Mouse (Mus musculus): ENCODE results near the gene Gpa33.

DNA sequence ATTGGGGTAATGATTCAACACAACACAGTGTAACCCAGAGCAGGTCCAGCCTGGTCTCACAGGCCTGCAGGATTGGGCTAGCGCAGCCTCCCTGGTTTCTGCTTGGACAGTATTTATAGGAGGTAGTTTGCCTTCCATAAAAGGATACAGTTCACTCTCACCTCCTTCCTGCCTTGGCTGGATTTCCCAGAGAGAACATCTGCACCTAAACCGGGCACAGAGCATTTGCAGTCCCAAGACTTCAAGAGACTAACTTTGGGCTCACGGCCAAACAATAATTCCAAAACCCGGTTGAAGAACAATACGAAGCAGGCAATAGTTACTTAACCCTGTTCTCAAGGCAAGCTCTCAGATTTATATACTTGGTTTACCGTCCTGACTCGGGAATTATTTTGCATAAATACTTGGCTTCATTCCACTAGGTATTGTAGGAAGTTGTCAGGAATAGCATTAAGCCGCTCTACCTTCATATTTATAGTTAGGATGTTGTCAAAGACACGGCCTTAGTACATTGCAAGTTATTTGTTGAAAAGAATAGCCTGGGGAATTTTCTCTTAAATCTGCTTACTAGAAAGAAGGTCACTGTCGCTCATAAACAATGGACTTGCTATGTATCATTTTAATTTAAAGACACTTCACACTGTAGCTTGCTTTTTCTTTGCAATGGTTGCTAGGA lies 53.1 kb downstream of the Gpa33 start:
- TF ChIP-seq POLR2A (IDR thresholded peaks at IDR 0.05; ENCODE audit: low read depth, low read length) (no peak), CTCF (conservative IDR thresholded peaks at IDR 0.05 in 1 of 2, IDR thresholded peaks at IDR 0.05 in 1 of 2; ENCODE audit: low read depth in 2 of 2, low read length in 2 of 2) (no peak), JUND (conservative IDR thresholded peaks at IDR 0.05; ENCODE audit: low read depth, low read length) (no peak), ZNF384 (IDR thresholded peaks at IDR 0.05; ENCODE audit: low read depth, low read length) (no peak), MEF2A (IDR thresholded peaks at IDR 0.05; ENCODE audit: borderline replicate concordance, low read depth, low read length) (no peak), CHD1 (IDR thresholded peaks at IDR 0.05; ENCODE audit: low read depth, low read length) (no peak), CHD2 (IDR thresholded peaks at IDR 0.05; ENCODE audit: low read length) (no peak), JUN (IDR thresholded peaks at IDR 0.05; ENCODE audit: insufficient read depth, low read depth, low read length) (no peak), EP300 (IDR thresholded peaks at IDR 0.05; ENCODE audit: low read length) (no peak)

Data from CH12.LX (cell line).